Mouse (Mus musculus): ENCODE measurements at regions not wholly inside any gene's neighbourhood (a gene's known extent, or its start where the extent isn't known, plus 50 kb on each side); places are given as distances from the start of the nearest gene placed in this dataset.

GRCm38 (mm10) chr2:173409433-173409832 is 113.0 kb upstream of the 1700021F07Rik start:
- TF ChIP-seq CTCF (IDR thresholded peaks at IDR 0.05; ENCODE audit: low read depth) = no peak
- no peak for TF ChIP-seq EP300 (optimal IDR thresholded peaks at IDR 0.05)

Data from stomach, postnatal 0 days (tissue).